Mouse (Mus musculus) heart, postnatal 0 days (tissue): ENCODE measurements around the gene Rnf38.

ENCODE experiments used
- CTCF ChIP-seq: IDR thresholded peaks from 2 replicates; pipeline ENCODE4 v1.5.1; 2016; ENCODE audit warnings: antibody characterized with exemption, control low read depth, low read depth
- EP300 ChIP-seq: IDR thresholded peaks from 2 replicates; pipeline ENCODE4 v1.6.1; 2016; ENCODE audit warnings: antibody characterized with exemption, low read depth

- TF ChIP-seq CTCF (no peak), EP300 (0 out of 2 replicates have a peak, but pooled peaks have one; percentile 50)
These were observed 129.2 kb downstream of the Rnf38 start for GRCm38 (mm10) chr4:44104195-44104917.
